Mouse (Mus musculus): ENCODE results near the gene Tll1. TPM values are rescaled to one million over a fixed set of nuclear protein-coding genes. Genes with fewer than 3 reads are reported as not detected.

Gene Tll1
- polyA plus RNA-seq, 1 experiment from 2014 or later: 1.7 TPM

DNA sequence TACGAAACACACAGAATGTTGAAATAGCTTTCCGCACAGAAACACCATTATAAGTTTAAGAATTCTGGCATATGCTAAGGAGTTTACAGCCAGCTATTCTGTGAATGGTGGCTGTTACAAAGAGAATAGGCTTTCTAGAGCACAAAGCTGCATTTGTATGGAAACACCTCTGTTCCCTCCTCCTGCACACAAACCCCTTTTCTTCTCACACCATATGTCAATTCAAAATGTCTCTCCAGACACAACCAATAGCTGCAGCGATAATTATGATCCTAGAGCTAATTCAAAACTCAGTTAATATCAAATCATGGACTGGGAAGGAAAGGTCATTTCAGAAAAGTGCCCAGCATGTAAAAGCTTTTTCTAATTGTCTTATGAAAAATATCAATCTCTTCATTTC is 157.5 kb downstream of the Tll1 start:
- no peaks in the 10 kb centered on the region for H3K36me3 ChIP-seq (ENCODE audit: control insufficient read depth, insufficient read depth, low read length)
- no peak overlapping the region for H3K27ac ChIP-seq (replicated peaks; ENCODE audit: low read depth, low read length)
- H3K9me3 ChIP-seq (ENCODE audit: control insufficient read depth, low read length): no peaks in the 10 kb centered on the region
- no peaks in the 10 kb centered on the region for H3K27me3 ChIP-seq (ENCODE audit: control insufficient read depth, insufficient read depth, low read length)
- H3K9ac ChIP-seq (ENCODE audit: low read length): no peak overlapping the region
- no peaks in the 10 kb centered on the region for H3K4me1 ChIP-seq (ENCODE audit: control insufficient read depth, insufficient read depth, low read length)
- no peak overlapping the region for H3K4me2 ChIP-seq (ENCODE audit: low read depth, severe bottlenecking)
- no peak for ATAC-seq (ENCODE audit: insufficient number of reproducible peaks, low FRiP score, low TSS enrichment, low read depth)
- WGBS: 79% methylated on average over 3 of the region's 3 CpGs
- DNase-seq (ENCODE audit: low spot score): no peak
- H3K4me3 ChIP-seq (ENCODE audit: low read depth, low read length): no peak overlapping the region

DNA sequence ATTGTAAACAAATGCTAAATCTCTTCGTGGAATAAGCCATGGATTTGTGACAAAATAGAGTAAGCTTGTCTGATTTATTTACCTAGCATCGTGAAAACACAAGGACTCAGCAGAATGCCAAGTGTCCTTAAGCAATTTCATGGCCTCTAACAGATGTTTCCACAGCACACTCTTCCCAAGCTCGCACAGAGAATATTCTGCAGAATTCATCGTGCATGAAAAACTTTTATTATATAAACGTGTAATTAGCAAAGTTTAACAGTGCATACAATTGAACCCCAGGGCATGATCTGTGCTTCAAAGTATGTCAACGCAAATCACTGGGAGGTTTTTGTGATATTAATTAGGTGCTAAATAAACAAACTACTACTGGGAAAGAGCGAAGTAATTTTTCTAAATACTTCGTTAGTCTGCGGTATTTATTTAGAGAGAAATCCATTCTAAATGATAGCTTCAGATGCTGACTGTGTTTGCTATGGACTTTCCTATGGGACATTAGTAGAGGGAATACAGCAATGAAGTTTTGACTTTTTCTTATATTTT is 158.0 kb downstream of the Tll1 start:
- Histone ChIP-seq H3K9ac (ENCODE audit: low read length) (no peak overlapping the region), H3K9me3 (ENCODE audit: control insufficient read depth, low read length) (no peaks in the 10 kb centered on the region), H3K27ac (replicated peaks; ENCODE audit: low read depth, low read length) (no peak overlapping the region), H3K36me3 (ENCODE audit: control insufficient read depth, insufficient read depth, low read length) (no peaks in the 10 kb centered on the region), H3K27me3 (ENCODE audit: control insufficient read depth, insufficient read depth, low read length) (no peaks in the 10 kb centered on the region), H3K4me2 (ENCODE audit: low read depth, severe bottlenecking) (no peak overlapping the region), H3K4me1 (ENCODE audit: control insufficient read depth, insufficient read depth, low read length) (no peaks in the 10 kb centered on the region), H3K4me3 (ENCODE audit: low read depth, low read length) (no peak overlapping the region)
- 63% methylated on average over 9 of the region's 9 CpGs for WGBS
- ATAC-seq (ENCODE audit: insufficient number of reproducible peaks, low FRiP score, low TSS enrichment, low read depth) (no peak), DNase-seq (ENCODE audit: low spot score) (no peak)

GRCm38 (mm10) chr8:64041303-64041884 is 164.7 kb downstream of the Tll1 start:
- Histone ChIP-seq H3K27ac (replicated peaks; ENCODE audit: low read depth, low read length) (no peak overlapping the region), H3K4me3 (ENCODE audit: low read depth, low read length) (no peak overlapping the region), H3K9me3 (ENCODE audit: control insufficient read depth, low read length) (no peaks in the 10 kb centered on the region), H3K36me3 (ENCODE audit: control insufficient read depth, insufficient read depth, low read length) (no peaks in the 10 kb centered on the region), H3K9ac (ENCODE audit: low read length) (no peak overlapping the region), H3K4me1 (ENCODE audit: control insufficient read depth, insufficient read depth, low read length) (no peaks in the 10 kb centered on the region), H3K4me2 (ENCODE audit: low read depth, severe bottlenecking) (no peak overlapping the region), H3K27me3 (ENCODE audit: control insufficient read depth, insufficient read depth, low read length) (no peaks in the 10 kb centered on the region)
- whole genome bisulfite sequencing: 83% methylated on average over 6 of the region's 6 CpGs
- ATAC-seq (ENCODE audit: insufficient number of reproducible peaks, low FRiP score, low TSS enrichment, low read depth) (no peak), DNase-seq (ENCODE audit: low spot score) (no peak)

GRCm38 (mm10) chr8:64030672-64031385 is 175.2 kb downstream of the Tll1 start:
- no peak overlapping the region for H3K4me3 ChIP-seq (ENCODE audit: low read depth, low read length)
- no peaks in the 10 kb centered on the region for H3K9me3 ChIP-seq (ENCODE audit: control insufficient read depth, low read length)
- no peak overlapping the region for H3K27ac ChIP-seq (replicated peaks; ENCODE audit: low read depth, low read length)
- no peak overlapping the region for H3K9ac ChIP-seq (ENCODE audit: low read length)
- no peaks in the 10 kb centered on the region for H3K4me1 ChIP-seq (ENCODE audit: control insufficient read depth, insufficient read depth, low read length)
- WGBS: 94% methylated on average over 4 of the region's 4 CpGs
- no peak overlapping the region for H3K4me2 ChIP-seq (ENCODE audit: low read depth, severe bottlenecking)
- ATAC-seq (ENCODE audit: insufficient number of reproducible peaks, low FRiP score, low TSS enrichment, low read depth) (no peak), DNase-seq (ENCODE audit: low spot score) (no peak)
- H3K27me3 ChIP-seq (ENCODE audit: control insufficient read depth, insufficient read depth, low read length): no peaks in the 10 kb centered on the region
- H3K36me3 ChIP-seq (ENCODE audit: control insufficient read depth, insufficient read depth, low read length): no peaks in the 10 kb centered on the region

DNA sequence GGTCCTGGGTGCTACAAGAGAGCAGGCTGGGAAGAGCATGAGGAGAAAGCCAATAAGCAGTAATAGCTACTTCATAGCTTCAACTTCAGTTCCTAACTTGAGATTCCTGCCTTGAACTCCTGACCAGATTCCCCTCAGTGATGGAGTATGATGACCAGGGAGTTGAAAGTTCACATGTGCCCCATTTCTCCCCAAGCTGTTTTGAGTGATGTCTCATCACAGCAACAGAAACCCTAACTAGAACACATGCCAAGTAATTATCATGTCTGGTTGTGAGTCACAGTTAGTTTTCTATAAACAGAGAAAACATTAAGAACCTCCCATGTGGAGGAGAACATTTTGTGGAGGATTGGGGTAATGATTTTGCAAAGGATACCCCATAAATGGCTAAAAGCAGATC is 176.0 kb downstream of the Tll1 start:
- H3K36me3 ChIP-seq (ENCODE audit: control insufficient read depth, insufficient read depth, low read length): no peaks in the 10 kb centered on the region
- DNase-seq (ENCODE audit: low spot score): no peak
- no peak overlapping the region for H3K4me2 ChIP-seq (ENCODE audit: low read depth, severe bottlenecking)
- H3K9me3 ChIP-seq (ENCODE audit: control insufficient read depth, low read length): no peaks in the 10 kb centered on the region
- no peak overlapping the region for H3K27ac ChIP-seq (replicated peaks; ENCODE audit: low read depth, low read length)
- H3K4me3 ChIP-seq (ENCODE audit: low read depth, low read length): no peak overlapping the region
- no peaks in the 10 kb centered on the region for H3K4me1 ChIP-seq (ENCODE audit: control insufficient read depth, insufficient read depth, low read length)
- H3K9ac ChIP-seq (ENCODE audit: low read length): no peak overlapping the region
- no peaks in the 10 kb centered on the region for H3K27me3 ChIP-seq (ENCODE audit: control insufficient read depth, insufficient read depth, low read length)
- ATAC-seq (ENCODE audit: insufficient number of reproducible peaks, low FRiP score, low TSS enrichment, low read depth): no peak

DNA sequence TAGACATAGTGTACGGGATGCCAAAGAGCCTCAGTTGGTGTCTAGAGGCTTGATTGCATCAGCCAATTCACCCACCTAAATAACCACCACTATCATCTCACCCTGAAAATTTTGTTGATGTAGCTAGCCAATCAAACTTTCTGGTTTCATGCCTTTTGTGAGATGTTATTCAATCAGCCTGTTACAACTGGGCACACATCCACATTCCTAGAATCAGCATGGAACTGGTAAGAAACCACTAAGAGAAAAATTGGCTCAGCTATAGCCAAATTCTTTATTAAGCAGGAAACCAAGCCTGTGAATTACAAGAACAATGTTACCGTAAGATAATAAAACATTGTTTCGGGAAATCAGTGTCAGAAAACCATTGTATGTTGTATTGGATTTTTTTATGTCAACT is 176.5 kb downstream of the Tll1 start:
- no peak overlapping the region for H3K9ac ChIP-seq (ENCODE audit: low read length)
- no peak overlapping the region for H3K4me2 ChIP-seq (ENCODE audit: low read depth, severe bottlenecking)
- no peaks in the 10 kb centered on the region for H3K4me1 ChIP-seq (ENCODE audit: control insufficient read depth, insufficient read depth, low read length)
- 94% methylated on average over 3 of the region's 3 CpGs for WGBS
- H3K27ac ChIP-seq (replicated peaks; ENCODE audit: low read depth, low read length): no peak overlapping the region
- H3K36me3 ChIP-seq (ENCODE audit: control insufficient read depth, insufficient read depth, low read length): no peaks in the 10 kb centered on the region
- no peak for DNase-seq (ENCODE audit: low spot score)
- H3K9me3 ChIP-seq (ENCODE audit: control insufficient read depth, low read length): no peaks in the 10 kb centered on the region
- no peak for ATAC-seq (ENCODE audit: insufficient number of reproducible peaks, low FRiP score, low TSS enrichment, low read depth)
- H3K27me3 ChIP-seq (ENCODE audit: control insufficient read depth, insufficient read depth, low read length): no peaks in the 10 kb centered on the region
- H3K4me3 ChIP-seq (ENCODE audit: low read depth, low read length): no peak overlapping the region

DNA sequence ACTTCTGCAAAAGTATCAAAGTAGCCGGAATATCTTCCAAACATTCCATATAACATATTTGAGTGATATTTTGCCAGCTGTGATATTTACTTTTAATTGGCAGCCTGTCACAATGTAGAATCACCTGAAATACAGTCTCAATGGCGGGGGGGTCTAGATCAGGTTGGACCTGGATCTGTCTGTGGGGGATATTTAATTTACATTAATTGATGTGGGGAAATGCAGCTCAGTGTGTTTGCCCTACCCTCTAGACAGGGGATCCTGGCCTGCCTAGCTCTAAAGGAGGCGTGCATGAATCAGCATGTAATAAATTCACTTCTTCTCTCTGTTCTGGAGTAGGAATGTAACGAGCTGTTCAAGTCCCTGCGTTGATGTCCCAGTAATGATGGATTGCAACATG is 181.7 kb downstream of the Tll1 start:
- no peaks in the 10 kb centered on the region for H3K36me3 ChIP-seq (ENCODE audit: control insufficient read depth, insufficient read depth, low read length)
- WGBS: 61% methylated on average over 5 of the region's 5 CpGs
- DNase-seq (ENCODE audit: low spot score): no peak
- H3K9me3 ChIP-seq (ENCODE audit: control insufficient read depth, low read length): no peaks in the 10 kb centered on the region
- no peak overlapping the region for H3K9ac ChIP-seq (ENCODE audit: low read length)
- no peak overlapping the region for H3K27ac ChIP-seq (replicated peaks; ENCODE audit: low read depth, low read length)
- no peak overlapping the region for H3K4me3 ChIP-seq (ENCODE audit: low read depth, low read length)
- ATAC-seq (ENCODE audit: insufficient number of reproducible peaks, low FRiP score, low TSS enrichment, low read depth): no peak
- H3K4me1 ChIP-seq (ENCODE audit: control insufficient read depth, insufficient read depth, low read length): no peaks in the 10 kb centered on the region
- no peak overlapping the region for H3K4me2 ChIP-seq (ENCODE audit: low read depth, severe bottlenecking)
- no peaks in the 10 kb centered on the region for H3K27me3 ChIP-seq (ENCODE audit: control insufficient read depth, insufficient read depth, low read length)

GRCm38 (mm10) chr8:64023579-64023978 is 182.5 kb downstream of the Tll1 start:
- no peak overlapping the region for H3K4me3 ChIP-seq (ENCODE audit: low read depth, low read length)
- ATAC-seq (ENCODE audit: insufficient number of reproducible peaks, low FRiP score, low TSS enrichment, low read depth) (peak; percentile 76; the same call in 1 of the 2 replicates), DNase-seq (ENCODE audit: low spot score) (no peak)
- H3K9ac ChIP-seq (ENCODE audit: low read length): no peak overlapping the region
- no peaks in the 10 kb centered on the region for H3K36me3 ChIP-seq (ENCODE audit: control insufficient read depth, insufficient read depth, low read length)
- H3K27ac ChIP-seq (replicated peaks; ENCODE audit: low read depth, low read length): no peak overlapping the region
- no peaks in the 10 kb centered on the region for H3K9me3 ChIP-seq (ENCODE audit: control insufficient read depth, low read length)
- H3K4me2 ChIP-seq (ENCODE audit: low read depth, severe bottlenecking): no peak overlapping the region
- WGBS: 37% methylated on average over 5 of the region's 5 CpGs
- H3K4me1 ChIP-seq (ENCODE audit: control insufficient read depth, insufficient read depth, low read length): no peaks in the 10 kb centered on the region
- H3K27me3 ChIP-seq (ENCODE audit: control insufficient read depth, insufficient read depth, low read length): no peaks in the 10 kb centered on the region

Data from limb, embryonic 11.5 days (tissue).